Mouse (Mus musculus): ENCODE results near the gene Hmgcs1.

DNA sequence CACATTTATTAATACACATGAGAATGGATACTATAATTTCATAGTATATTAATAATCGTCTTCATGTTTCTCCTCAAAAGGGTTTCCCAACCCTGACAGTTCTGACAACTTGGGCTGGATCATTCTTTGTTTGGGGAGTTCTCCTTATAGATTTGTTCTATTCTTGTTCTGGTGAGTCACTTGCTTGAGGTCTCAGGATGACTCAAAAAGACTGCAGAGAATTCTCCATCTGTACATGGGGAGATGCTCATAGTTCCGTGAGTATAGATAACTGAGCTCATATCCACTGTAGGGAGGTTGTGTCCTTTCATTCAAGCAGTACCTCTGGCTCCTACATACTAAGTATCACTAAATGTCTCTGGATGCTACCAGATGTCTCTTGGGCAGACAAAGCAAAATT is 35.4 kb upstream of the Hmgcs1 start:
- TF ChIP-seq CTCF (conservative IDR thresholded peaks at IDR 0.05; ENCODE audit: low read length): no peak
- no peak for TF ChIP-seq POU5F1 (IDR thresholded peaks at IDR 0.05; ENCODE audit: borderline replicate concordance, low read length)
- no peak for TF ChIP-seq NANOG (IDR thresholded peaks at IDR 0.05; ENCODE audit: borderline replicate concordance, low read length)
